Mouse (Mus musculus) bone marrow macrophage, adult 2 months (primary cell): Measurements from ENCODE around the gene Plin5. TPM values are rescaled to one million over a fixed set of nuclear protein-coding genes. Genes with fewer than 3 reads are reported as not detected.

Experiments used
- H3K27ac ChIP-seq: 2 replicates; pipeline ENCODE4 v1.5.1; 2012; ENCODE audit warnings: low read depth, low read length; ENCODE audit not compliant: insufficient read depth
- H3K4me1 ChIP-seq: 2 replicates; pipeline ENCODE4 v1.6.1; 2012; ENCODE audit warnings: low read length; ENCODE audit not compliant: control insufficient read depth, insufficient read depth
- H3K4me3 ChIP-seq: 2 replicates; pipeline ENCODE4 v1.5.1; 2012; ENCODE audit warnings: mild to moderate bottlenecking, low read length, moderate library complexity; ENCODE audit not compliant: insufficient read depth
- CTCF ChIP-seq: IDR thresholded peaks from 2 replicates; pipeline ENCODE4 v1.5.1; 2012; ENCODE audit warnings: low read depth, mild to moderate bottlenecking, low read length, moderate library complexity
- POLR2A ChIP-seq: IDR thresholded peaks from 2 replicates; pipeline ENCODE4 v1.6.1; 2012; ENCODE audit warnings: mild to moderate bottlenecking, low read depth, low read length, borderline replicate concordance
- polyA plus RNA-seq: library from polyadenylated mRNA; stranded (reverse); fragments of >200 nt; gene quantifications from 2 replicates; pipeline ENCODE4 v1.2.4, GENCODE M21; 2012; ENCODE audit not compliant: missing spikeins, insufficient read depth, insufficient read length

Plin5 gene
- polyA plus RNA-seq = not detected in 2 replicates

DNA sequence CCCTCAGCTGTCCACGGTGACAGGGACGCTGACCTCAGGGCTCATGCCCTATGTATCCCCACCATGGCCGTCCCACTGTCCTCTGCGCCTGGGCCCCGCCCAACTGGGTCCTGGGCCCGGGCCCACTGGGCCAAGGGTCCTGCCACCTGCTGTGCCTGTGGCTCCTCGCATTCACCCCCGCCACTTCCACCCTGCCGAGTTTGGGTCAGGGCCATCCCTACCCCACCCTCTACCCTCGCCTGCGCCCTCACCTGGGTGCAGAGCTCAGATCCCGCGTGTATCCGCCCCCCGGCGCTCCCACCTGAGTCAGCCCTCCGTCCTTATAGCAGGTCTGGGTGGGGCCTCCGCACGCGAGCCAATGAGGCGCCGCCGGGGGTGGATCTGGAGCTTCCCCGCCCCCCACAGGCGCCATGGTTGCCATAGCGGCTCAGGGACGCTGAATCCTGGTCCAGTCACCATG, at the start of gene Plin5:
Plin5 (minus strand) TSS at position 346 of the 460 bp plus-strand sequence.
- Histone ChIP-seq H3K4me3 (peak within 1 kb of the TSS; percentile 41), H3K4me1 (peaks cover 4% of the 10 kb centered on the region), H3K27ac (no peak within 1 kb of the TSS)
- TF ChIP-seq POLR2A (no peak), CTCF (no peak)

DNA sequence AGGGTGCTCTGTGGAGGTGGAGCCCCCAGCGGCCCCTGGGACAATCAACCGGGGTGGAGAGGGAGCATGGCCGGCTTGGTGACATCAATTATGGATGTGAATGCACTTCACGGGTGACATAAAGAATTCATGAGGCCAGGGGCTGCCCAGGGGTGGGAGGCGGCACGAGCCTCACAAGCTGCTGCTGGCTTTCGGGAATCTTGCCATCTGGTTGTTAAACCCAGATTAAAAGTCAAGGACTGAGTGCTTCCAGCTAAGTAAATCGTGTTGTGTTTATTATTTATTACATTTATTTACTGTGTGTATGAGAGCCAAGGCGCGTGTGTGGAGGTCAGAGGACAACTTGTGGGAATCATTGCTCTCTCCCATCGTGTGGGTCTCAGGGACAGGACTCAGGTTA, 48.3 kb upstream of the Plin5 start:
- H3K27ac ChIP-seq = no peak overlapping the region
- no peak for TF ChIP-seq POLR2A
- no peak for TF ChIP-seq CTCF
- no peak overlapping the region for H3K4me3 ChIP-seq
- H3K4me1 ChIP-seq = peaks cover 15% of the 10 kb centered on the region

DNA sequence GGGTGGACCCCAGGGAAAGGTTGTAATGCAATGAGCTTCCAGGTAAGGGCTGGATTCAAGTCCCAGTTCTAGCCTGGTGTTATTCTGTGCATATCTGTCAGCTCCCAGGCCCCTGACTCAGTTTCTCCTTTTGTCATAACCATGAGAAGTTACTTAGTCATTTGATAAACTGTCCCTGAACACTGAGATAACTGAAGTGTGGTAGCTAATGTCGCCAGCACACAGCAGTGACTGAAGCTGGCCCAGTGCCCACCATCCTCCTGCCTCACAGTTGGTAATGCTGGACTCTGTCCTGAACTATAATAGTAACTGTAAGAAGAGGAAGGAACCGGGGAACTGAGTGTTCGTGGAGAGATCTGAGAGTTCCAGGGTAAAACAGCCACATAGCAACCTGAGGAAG, 47.1 kb upstream of the Plin5 start:
- no peak overlapping the region for H3K27ac ChIP-seq
- H3K4me1 ChIP-seq = peaks cover 11% of the 10 kb centered on the region
- TF ChIP-seq POLR2A (no peak), CTCF (no peak)
- no peak overlapping the region for H3K4me3 ChIP-seq

DNA sequence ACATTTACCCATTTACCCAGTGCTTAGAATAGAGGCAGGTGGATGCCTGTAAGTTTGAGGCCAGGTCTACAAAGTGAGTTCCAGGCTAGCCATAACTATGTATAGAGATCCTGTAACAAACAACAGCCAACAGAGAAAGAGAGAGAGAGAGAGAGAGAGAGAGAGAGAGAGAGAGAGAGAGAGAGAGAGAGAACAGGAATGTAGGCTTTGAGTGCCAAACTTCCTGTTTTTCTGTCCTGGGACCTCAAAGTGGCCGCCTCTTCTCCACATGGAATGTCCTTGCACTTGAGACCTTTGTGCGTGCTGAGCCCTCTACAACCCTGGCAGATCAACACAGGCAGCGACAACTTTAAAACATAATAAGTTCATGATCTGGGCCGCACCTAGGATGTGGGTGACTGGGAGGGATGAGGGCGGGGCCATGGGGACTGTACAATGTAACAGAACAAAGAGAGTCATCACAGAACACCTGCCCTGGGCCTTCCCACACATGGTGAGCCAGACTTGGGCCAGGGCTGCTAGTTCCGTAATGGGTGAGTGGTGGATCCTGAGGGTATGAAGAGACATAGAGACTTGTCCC, 46.2 kb upstream of the Plin5 start:
- Histone ChIP-seq H3K4me1 (peaks cover 11% of the 10 kb centered on the region), H3K27ac (no peak overlapping the region), H3K4me3 (no peak overlapping the region)
- TF ChIP-seq CTCF (no peak), POLR2A (no peak)

DNA sequence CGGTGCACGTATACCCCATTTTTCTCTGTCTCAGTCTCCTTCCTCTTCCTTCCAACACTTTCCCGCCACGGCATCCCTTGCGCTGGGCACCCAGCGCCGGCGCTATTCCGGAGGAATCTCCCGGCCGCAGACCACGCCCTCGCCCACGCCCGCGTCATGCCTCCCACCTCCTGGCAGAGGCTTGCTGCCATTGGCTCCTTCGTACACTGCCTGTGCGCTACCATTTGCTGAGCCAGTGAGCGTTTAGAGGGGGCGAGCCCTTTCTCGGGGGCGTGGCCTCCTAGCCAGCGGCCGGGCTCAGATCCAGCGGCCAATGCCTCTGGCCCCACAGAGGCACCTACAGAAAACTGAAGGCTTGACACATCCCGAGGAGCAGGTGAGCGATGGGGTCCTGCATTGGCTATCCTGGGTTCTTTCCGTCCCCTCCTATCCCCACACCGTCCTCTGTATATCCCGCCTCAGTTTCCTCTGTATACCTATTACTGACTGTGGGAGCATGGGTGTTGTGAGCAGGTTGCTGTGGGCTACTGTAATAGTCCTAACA, 44.9 kb upstream of the Plin5 start, which contains the start of gene Tnfaip8l1:
Tnfaip8l1 (plus strand) TSS at position 247 of the 544 bp plus-strand sequence.
- H3K4me3 ChIP-seq = peak within 1 kb of the TSS; percentile 54
- TF ChIP-seq CTCF = no peak
- no peak for TF ChIP-seq POLR2A
- H3K4me1 ChIP-seq = peaks cover 11% of the 10 kb centered on the region
- no peak within 1 kb of the TSS for H3K27ac ChIP-seq

DNA sequence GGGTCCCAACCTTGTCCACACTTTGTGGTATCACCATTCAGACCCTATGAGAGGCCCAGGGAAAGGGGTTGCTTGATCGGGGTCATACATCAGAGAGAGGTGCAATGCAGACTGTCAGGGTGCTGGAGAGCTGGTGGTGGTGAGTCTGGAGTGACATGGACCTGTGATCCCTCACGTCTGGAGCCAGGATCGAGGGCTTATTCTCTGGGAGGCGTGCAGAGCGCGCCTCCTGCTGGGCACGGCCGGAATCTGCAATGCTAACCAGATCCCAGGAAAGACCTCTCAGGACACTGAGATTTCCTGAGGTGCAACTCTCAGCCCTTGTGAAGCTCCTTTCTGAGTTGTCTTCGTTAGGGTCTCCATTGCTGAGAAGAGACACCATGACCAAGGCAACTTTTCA, 42.3 kb upstream of the Plin5 start:
- no peak overlapping the region for H3K4me3 ChIP-seq
- no peak overlapping the region for H3K27ac ChIP-seq
- TF ChIP-seq CTCF (peak; percentile 95), POLR2A (no peak)
- peaks cover 11% of the 10 kb centered on the region for H3K4me1 ChIP-seq

DNA sequence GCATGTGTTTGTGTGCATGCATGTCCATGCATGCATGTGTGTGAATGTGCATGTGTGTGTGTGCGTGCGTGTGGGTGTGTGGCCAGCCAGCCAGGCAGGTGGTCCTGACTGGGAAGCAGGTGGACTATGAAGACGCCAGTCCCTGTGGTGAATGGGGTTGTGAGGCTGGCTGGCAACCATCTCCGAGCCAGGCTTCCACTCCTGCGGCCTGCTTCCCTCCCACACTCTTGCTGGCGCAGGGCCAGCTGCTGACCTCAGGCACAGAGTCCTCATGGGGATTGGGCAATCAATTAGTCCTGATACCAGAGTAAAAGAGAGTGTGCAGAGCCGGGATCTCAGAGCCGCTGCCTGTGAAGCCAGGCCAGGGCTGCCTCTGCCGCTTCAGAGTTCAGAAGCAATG, 36.2 kb upstream of the Plin5 start:
- no peak for TF ChIP-seq CTCF
- Histone ChIP-seq H3K4me3 (no peak overlapping the region), H3K27ac (no peak overlapping the region), H3K4me1 (peaks cover 7% of the 10 kb centered on the region)

DNA sequence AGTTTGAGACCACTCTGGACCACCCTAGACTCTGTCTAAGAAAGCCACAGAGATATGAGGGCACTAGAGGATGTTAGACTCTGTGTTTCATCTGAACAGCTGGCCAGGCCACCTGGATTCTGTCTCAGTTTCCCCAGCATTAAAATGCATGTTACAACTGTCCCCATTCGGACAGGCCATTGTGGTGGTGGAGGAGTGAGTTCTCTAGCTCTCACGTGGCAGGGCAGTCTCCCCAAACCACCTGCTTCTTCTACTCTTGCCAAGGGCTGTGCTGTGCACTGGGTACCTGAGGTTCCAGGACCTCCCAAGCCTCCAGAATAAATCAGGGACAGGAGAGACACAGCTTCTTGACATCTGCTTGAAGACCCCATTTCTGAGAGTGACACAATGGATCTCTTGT, 32.5 kb upstream of the Plin5 start:
- no peak overlapping the region for H3K4me3 ChIP-seq

DNA sequence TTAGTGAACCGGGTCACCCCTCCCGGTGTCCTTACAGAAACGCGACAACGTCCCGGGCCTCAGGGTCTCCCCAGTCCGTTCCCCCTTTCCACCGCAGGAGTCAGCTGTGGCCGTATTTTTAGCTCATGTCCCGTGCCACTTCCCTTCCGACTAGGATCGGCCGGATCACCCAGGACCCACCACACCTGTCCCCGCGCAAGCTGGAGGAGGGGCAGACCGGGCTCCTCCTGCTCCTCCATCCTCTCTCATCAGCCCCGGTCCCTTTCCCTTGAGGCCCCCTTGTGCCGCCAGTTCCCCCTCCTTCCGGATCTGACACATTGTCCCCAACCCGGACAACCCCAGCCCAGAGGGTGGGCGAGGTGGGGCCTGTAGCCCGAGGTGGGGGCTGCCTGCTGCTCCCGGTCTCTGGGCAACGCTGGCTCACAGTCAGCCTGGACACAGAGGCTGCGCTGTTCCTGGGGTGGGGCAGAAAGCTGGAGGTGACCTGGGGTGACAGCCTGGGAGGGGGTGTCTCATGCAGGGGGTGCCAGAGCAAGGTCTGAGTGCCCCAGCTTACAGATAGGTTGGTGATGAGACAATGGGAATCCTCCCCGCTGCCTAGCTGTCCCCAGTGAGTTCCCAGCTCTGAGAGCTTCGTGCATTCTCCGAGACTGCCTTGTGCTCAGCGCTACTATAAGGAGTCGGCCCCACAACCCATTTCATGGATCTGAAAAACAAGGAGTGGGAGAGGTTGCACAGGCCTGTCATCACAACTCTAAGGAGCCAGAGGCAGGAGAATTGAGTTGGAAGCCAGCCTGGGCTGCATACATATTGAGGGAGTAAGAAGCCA, 31.6 kb upstream of the Plin5 start:
- Histone ChIP-seq H3K4me1 (peaks cover 6% of the 10 kb centered on the region), H3K4me3 (no peak overlapping the region), H3K27ac (no peak overlapping the region)
- TF ChIP-seq CTCF (no peak), POLR2A (no peak)

More for the DNA sequence above, 32.5 kb upstream of the Plin5 start:
- TF ChIP-seq CTCF (no peak), POLR2A (no peak)
- no peak overlapping the region for H3K27ac ChIP-seq
- peaks cover 7% of the 10 kb centered on the region for H3K4me1 ChIP-seq

DNA sequence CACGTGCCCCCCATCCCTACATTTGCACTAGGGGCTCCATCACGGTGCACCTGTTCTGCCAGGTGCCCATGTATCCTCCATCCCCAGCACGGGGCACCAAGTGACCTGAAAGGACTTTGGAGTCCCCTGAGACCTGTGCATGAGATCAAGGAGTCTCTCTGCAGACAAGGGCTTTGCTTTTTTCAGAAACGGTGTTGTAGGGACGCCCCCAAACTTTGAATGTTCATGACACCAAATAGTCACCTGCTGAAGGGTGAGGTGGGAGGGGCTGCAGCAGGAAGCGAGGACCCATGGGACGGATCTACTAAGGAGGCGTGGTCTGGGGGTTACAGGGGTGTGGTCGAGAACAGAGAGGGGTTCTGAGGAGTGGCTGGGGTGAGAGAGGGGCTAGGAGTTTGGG, 30.9 kb upstream of the Plin5 start:
- Histone ChIP-seq H3K4me3 (no peak overlapping the region), H3K27ac (no peak overlapping the region), H3K4me1 (peaks cover under 1% of the 10 kb centered on the region; the same call in 1 of the 2 replicates)
- TF ChIP-seq POLR2A (no peak), CTCF (no peak)
